Mouse (Mus musculus) CH12.LX (cell line): ENCODE results near the gene Dock3. TPM values are rescaled to one million over a fixed set of nuclear protein-coding genes. Genes with fewer than 3 reads are reported as not detected.
A peak's percentile ranks its signal among the peaks of the same experiment; 100 is the strongest.

Experiments
- DNase-seq: peaks from one replicate; pipeline ENCODE4 v3.0.0-alpha.2; 2013; ENCODE audit errors: extremely low read depth
- H3K27ac ChIP-seq: 2 replicates; pipeline ENCODE4 v1.5.1; 2012; ENCODE audit warnings: low read depth, mild to moderate bottlenecking, control low read depth, moderate library complexity; ENCODE audit not compliant: insufficient read depth
- H3K27me3 ChIP-seq: replicated peaks from 2 replicates; pipeline ENCODE3; 2012; ENCODE audit warnings: inconsistent platforms
- H3K36me3 ChIP-seq, 2 experiments: replicated peaks in 1 of 2; 2 replicates each; pipeline versions ENCODE3 to v1.6.1; 2012; ENCODE audit warnings: inconsistent platforms in 1 of 2, low read length in 1 of 2, mild to moderate bottlenecking in 1 of 2, mixed read lengths in 1 of 2, moderate library complexity in 1 of 2; ENCODE audit not compliant: control insufficient read depth in 1 of 2, insufficient read depth in 1 of 2
- H3K4me1 ChIP-seq, 2 experiments: 2 replicates each; pipeline ENCODE4 v1.6.1; 2012; ENCODE audit warnings: inconsistent platforms in 1 of 2, moderate library complexity in 1 of 2; ENCODE audit not compliant: insufficient read depth in 2 of 2, control insufficient read depth in 1 of 2
- H3K4me2 ChIP-seq: 2 replicates; pipeline ENCODE4 v1.6.1; 2012; ENCODE audit warnings: low read depth, mild to moderate bottlenecking, control low read depth; ENCODE audit not compliant: poor library complexity, insufficient read depth, severe bottlenecking
- H3K4me3 ChIP-seq, 3 experiments: fragments of 150-350 bp in 1 of 3; sonication (generic) in 1 of 3; replicated peaks in 1 of 3; 2 replicates each; pipeline versions ENCODE3 to v1.5.1; 2011 to 2012; ENCODE audit warnings: low read depth in 2 of 3, low read length in 2 of 3, mild to moderate bottlenecking in 2 of 3, moderate library complexity in 2 of 3, control low read depth in 1 of 3, improper control_type of control experiment in 1 of 3, inconsistent platforms in 1 of 3, mixed read lengths in 1 of 3; ENCODE audit not compliant: poor library complexity in 1 of 3
- H3K79me2 ChIP-seq: replicated peaks from 2 replicates; pipeline ENCODE4 v1.6.1; 2012; ENCODE audit warnings: mild to moderate bottlenecking, moderate library complexity; ENCODE audit not compliant: control insufficient read depth, poor library complexity, insufficient read depth, severe bottlenecking; ENCODE audit errors: extremely low read depth
- H3K9ac ChIP-seq: 2 replicates; pipeline ENCODE4 v1.6.1; 2012; ENCODE audit warnings: low read depth, mild to moderate bottlenecking, control low read depth, moderate library complexity; ENCODE audit not compliant: insufficient read depth
- H3K9me3 ChIP-seq: replicated peaks from 2 replicates; pipeline ENCODE3; 2012; ENCODE audit warnings: low read length, inconsistent platforms, mixed read lengths
- BHLHE40 ChIP-seq: IDR thresholded peaks from 2 replicates; pipeline ENCODE4 v1.6.1; 2011; ENCODE audit warnings: mild to moderate bottlenecking, low read depth, low read length, improper control_type of control experiment
- CHD2 ChIP-seq: IDR thresholded peaks from 2 replicates; pipeline ENCODE4 v1.6.1; 2011; ENCODE audit warnings: low read length, improper control_type of control experiment
- CTCF ChIP-seq, 2 experiments: IDR thresholded peaks in 1 of 2; conservative IDR thresholded peaks in 1 of 2; 2 replicates each; pipeline ENCODE4 v1.5.1; 2011 to 2012; ENCODE audit warnings: low read depth in 2 of 2, low read length in 2 of 2, improper control_type of control experiment in 1 of 2, inconsistent platforms in 1 of 2, mild to moderate bottlenecking in 1 of 2, moderate library complexity in 1 of 2
- ELF1 ChIP-seq: IDR thresholded peaks from 2 replicates; pipeline ENCODE4 v1.6.1; 2014; ENCODE audit warnings: low read depth, mild to moderate bottlenecking, inconsistent platforms, low read length, improper control_type of control experiment
- EP300 ChIP-seq: IDR thresholded peaks from 2 replicates; pipeline ENCODE4 v1.6.1; 2011; ENCODE audit warnings: low read length, improper control_type of control experiment
- ETS1 ChIP-seq: conservative IDR thresholded peaks from 2 replicates; pipeline ENCODE4 v1.6.1; 2012; ENCODE audit warnings: low read depth, mild to moderate bottlenecking, inconsistent platforms, low read length, improper control_type of control experiment, moderate library complexity
- GABPA ChIP-seq: IDR thresholded peaks from 2 replicates; pipeline ENCODE4 v1.6.1; 2012; ENCODE audit warnings: low read depth, low read length, improper control_type of control experiment, inconsistent platforms; ENCODE audit not compliant: insufficient replicate concordance
- HCFC1 ChIP-seq: IDR thresholded peaks from 2 replicates; pipeline ENCODE4 v1.6.1; 2012; ENCODE audit warnings: low read depth, mild to moderate bottlenecking, inconsistent platforms, low read length, improper control_type of control experiment
- JUN ChIP-seq: IDR thresholded peaks from 2 replicates; pipeline ENCODE4 v1.6.1; 2011; ENCODE audit warnings: low read depth, mild to moderate bottlenecking, low read length, improper control_type of control experiment, moderate library complexity; ENCODE audit not compliant: insufficient read depth
- MAFK ChIP-seq: IDR thresholded peaks from 2 replicates; pipeline ENCODE4 v1.6.1; 2011; ENCODE audit warnings: low read length, improper control_type of control experiment; ENCODE audit not compliant: insufficient replicate concordance
- MAX ChIP-seq: IDR thresholded peaks from 2 replicates; pipeline ENCODE4 v1.6.1; 2011; ENCODE audit warnings: low read length, improper control_type of control experiment
- MAZ ChIP-seq: IDR thresholded peaks from 2 replicates; pipeline ENCODE4 v1.6.1; 2012; ENCODE audit warnings: low read depth, mild to moderate bottlenecking, inconsistent platforms, low read length, improper control_type of control experiment, moderate library complexity
- MEF2A ChIP-seq: IDR thresholded peaks from 2 replicates; pipeline ENCODE4 v1.6.1; 2014; ENCODE audit warnings: low read depth, mild to moderate bottlenecking, inconsistent platforms, low read length, improper control_type of control experiment, borderline replicate concordance
- MXI1 ChIP-seq: IDR thresholded peaks from 2 replicates; pipeline ENCODE4 v1.6.1; 2011; ENCODE audit warnings: mild to moderate bottlenecking, low read depth, low read length, improper control_type of control experiment
- MYC ChIP-seq: IDR thresholded peaks from 2 replicates; pipeline ENCODE4 v1.6.1; 2011; ENCODE audit warnings: low read depth, mild to moderate bottlenecking, improper control_type of control experiment, low read length
- NELFE ChIP-seq: IDR thresholded peaks from 2 replicates; pipeline ENCODE4 v1.6.1; 2011; ENCODE audit warnings: low read depth, low read length, improper control_type of control experiment
- NRF1 ChIP-seq: IDR thresholded peaks from 2 replicates; pipeline ENCODE4 v1.6.1; 2014; ENCODE audit warnings: low read depth, mild to moderate bottlenecking, inconsistent platforms, low read length, improper control_type of control experiment, moderate library complexity
- RAD21 ChIP-seq: IDR thresholded peaks from 2 replicates; pipeline ENCODE4 v1.6.1; 2011; ENCODE audit warnings: low read depth, mild to moderate bottlenecking, low read length, improper control_type of control experiment, moderate library complexity
- RCOR1 ChIP-seq: conservative IDR thresholded peaks from 2 replicates; pipeline ENCODE4 v1.6.1; 2012; ENCODE audit warnings: low read depth, mild to moderate bottlenecking, inconsistent platforms, low read length, improper control_type of control experiment
- SIN3A ChIP-seq: IDR thresholded peaks from 2 replicates; pipeline ENCODE4 v1.6.1; 2012; ENCODE audit warnings: low read length, improper control_type of control experiment, inconsistent platforms
- SMC3 ChIP-seq: IDR thresholded peaks from 2 replicates; pipeline ENCODE4 v1.6.1; 2011; ENCODE audit warnings: low read depth, low read length, improper control_type of control experiment
- TBP ChIP-seq: conservative IDR thresholded peaks from 2 replicates; pipeline ENCODE4 v1.6.1; 2011; ENCODE audit warnings: low read depth, low read length, improper control_type of control experiment
- TCF12 ChIP-seq: IDR thresholded peaks from 2 replicates; pipeline ENCODE4 v1.6.1; 2014; ENCODE audit warnings: low read depth, mild to moderate bottlenecking, inconsistent platforms, low read length, improper control_type of control experiment
- ZC3H11A ChIP-seq: IDR thresholded peaks from 2 replicates; pipeline ENCODE4 v1.6.1; 2012; ENCODE audit warnings: low read depth, mild to moderate bottlenecking, inconsistent platforms, low read length, improper control_type of control experiment
- ZMIZ1 ChIP-seq: IDR thresholded peaks from 2 replicates; pipeline ENCODE4 v1.6.1; 2012; ENCODE audit warnings: low read depth, mild to moderate bottlenecking, inconsistent platforms, low read length, improper control_type of control experiment
- ZNF384 ChIP-seq: IDR thresholded peaks from 2 replicates; pipeline ENCODE4 v1.6.1; 2012; ENCODE audit warnings: low read depth, low read length, improper control_type of control experiment, inconsistent platforms
- dilution Hi-C: fragments of 300-500 bp; cut with MboI; formaldehyde crosslinking; loops from 2 replicates; pipeline ENCODE4 v1.14.3; 2020; ENCODE audit warnings: low sequenced_read_pairs; ENCODE audit not compliant: extremely low pct_unique_long_range_greater_than_20kb, extremely low pct_ligation_motif_present
- in situ Hi-C: fragments of 300-500 bp; cut with MboI; formaldehyde crosslinking; loops from 3 replicates; pipeline ENCODE4 v1.14.3; 2019; ENCODE audit warnings: low sequenced_read_pairs, low pct_ligation_motif_present, low pct_unique_long_range_greater_than_20kb, mixed read lengths
- polyA plus RNA-seq: library from polyadenylated mRNA; unstranded; fragments of >175 nt; gene quantifications from 2 replicates; pipeline ENCODE4 v1.2.1, GENCODE M21; 2012; ENCODE audit warnings: low read depth; ENCODE audit not compliant: insufficient read length
- total RNA-seq, 2 experiments: library from RNA; depleted of rRNA; stranded (reverse); fragments of 300-350 nt in 1 of 2; fragments of >200 nt in 1 of 2; gene quantifications; 2 replicates each; pipeline ENCODE4 v1.2.3; 2012 to 2014

The Dock3 gene
- total and polyA plus RNA-seq, 3 experiments: 0.30 TPM; not detected in 2

- H3K36me3 ChIP-seq: no peaks in the 10 kb centered on the region
- H3K4me1 ChIP-seq: no peaks in the 10 kb centered on the region
- H3K4me3 ChIP-seq: no peak overlapping the region
- H3K9me3 ChIP-seq: no peaks in the 10 kb centered on the region
- peak; percentile 33 for DNase-seq
- TF ChIP-seq SMC3 (peak; percentile 88), MAFK (no peak), CTCF (conservative IDR thresholded peaks at IDR 0.05 in 1 of 2, IDR thresholded peaks at IDR 0.05 in 1 of 2; ENCODE audit: low read depth in 2 of 2, low read length in 2 of 2) (peak; percentile 18 to 87; a peak in 3 of 4 replicates), RAD21 (peak; percentile 81), TBP (no peak), ZC3H11A (peak; percentile 66)
- in situ Hi-C loops: loop anchor here (5.0 to 10.0 kb wide), 2 partner anchors 41 to 109 kb away; partner anchors contain the start of gene Mapkapk3
- no peaks in the 10 kb centered on the region for H3K79me2 ChIP-seq
- H3K27me3 ChIP-seq: peaks cover 28% of the 10 kb centered on the region
- dilution Hi-C loops: no loop called here
- H3K4me2 ChIP-seq: no peak overlapping the region
- H3K9ac ChIP-seq: no peak overlapping the region
- H3K27ac ChIP-seq: no peak overlapping the region
These were observed 14.5 kb upstream of the Dock3 start for GRCm38 (mm10) chr9:107246170-107246569.

DNA sequence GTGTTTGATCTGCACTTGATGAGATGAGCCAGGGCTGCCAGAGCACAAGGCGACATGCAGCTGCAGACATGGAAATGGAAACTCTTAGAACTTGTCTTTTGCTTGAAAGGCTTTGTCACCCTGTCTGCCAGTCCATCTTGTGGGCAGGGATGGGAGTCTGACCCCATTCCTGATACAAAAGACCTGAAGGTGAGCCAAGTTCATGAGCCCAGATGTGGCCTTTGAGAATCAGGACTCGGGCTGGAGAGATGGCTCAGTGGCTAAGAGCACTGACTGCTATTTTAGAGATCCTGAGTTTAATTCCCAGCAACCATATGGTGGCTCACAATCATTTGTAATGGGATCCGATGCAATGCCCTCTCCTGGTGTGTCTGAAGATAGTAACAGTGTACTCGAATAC is 13.6 kb upstream of the Dock3 start:
- H3K4me3 ChIP-seq: no peak overlapping the region
- no peak overlapping the region for H3K9ac ChIP-seq
- H3K4me1 ChIP-seq: no peaks in the 10 kb centered on the region
- dilution Hi-C loops (no loop called here), in situ Hi-C loops (loop anchor here (5.0 to 10.0 kb wide), 2 partner anchors 42 to 109 kb away; partner anchors contain the start of gene Mapkapk3)
- H3K36me3 ChIP-seq: no peaks in the 10 kb centered on the region
- DNase-seq: no peak
- no peak overlapping the region for H3K4me2 ChIP-seq
- TF ChIP-seq CTCF (conservative IDR thresholded peaks at IDR 0.05 in 1 of 2, IDR thresholded peaks at IDR 0.05 in 1 of 2; ENCODE audit: low read depth in 2 of 2, low read length in 2 of 2) (no peak), SIN3A (no peak), HCFC1 (no peak), ZC3H11A (no peak), RAD21 (no peak), TBP (no peak), EP300 (no peak), CHD2 (no peak), JUN (no peak)
- H3K9me3 ChIP-seq: no peaks in the 10 kb centered on the region
- H3K27ac ChIP-seq: no peak overlapping the region
- H3K79me2 ChIP-seq: no peaks in the 10 kb centered on the region
- peaks cover 35% of the 10 kb centered on the region for H3K27me3 ChIP-seq

DNA sequence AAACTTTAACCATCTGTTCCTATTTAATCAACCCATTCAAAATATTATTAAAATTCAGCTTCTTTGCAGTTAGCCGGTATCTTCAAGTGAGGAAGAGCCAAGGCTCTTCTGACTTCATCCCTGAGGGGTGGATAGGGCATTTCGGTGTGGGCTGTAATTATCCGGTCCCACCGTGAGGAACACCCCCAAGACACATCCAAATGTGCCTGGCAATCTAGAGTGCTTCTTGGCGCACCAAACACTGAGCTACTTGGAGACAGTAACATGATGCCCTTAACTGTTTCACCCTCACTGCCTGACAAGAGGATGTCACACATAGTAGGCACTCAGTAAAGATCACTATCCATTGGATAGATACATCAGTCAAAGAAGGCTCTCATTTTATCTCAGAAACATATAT is 4.4 kb upstream of the Dock3 start:
- H3K4me3 ChIP-seq: no peak overlapping the region
- dilution Hi-C loops: no loop called here
- TF ChIP-seq MAZ (no peak), CTCF (conservative IDR thresholded peaks at IDR 0.05 in 1 of 2, IDR thresholded peaks at IDR 0.05 in 1 of 2; ENCODE audit: low read depth in 2 of 2, low read length in 2 of 2) (no peak), RAD21 (no peak), BHLHE40 (no peak), MEF2A (no peak), MAX (no peak), MYC (no peak), MXI1 (no peak), HCFC1 (no peak), TCF12 (no peak), ZNF384 (no peak), RCOR1 (no peak), ETS1 (no peak), ZMIZ1 (no peak), ELF1 (no peak), GABPA (no peak), NELFE (no peak), NRF1 (no peak)

More for the DNA sequence above, 4.4 kb upstream of the Dock3 start:
- Histone ChIP-seq H3K36me3 (no peaks in the 10 kb centered on the region), H3K27me3 (peaks cover 94% of the 10 kb centered on the region), H3K4me1 (no peaks in the 10 kb centered on the region), H3K9ac (no peak overlapping the region), H3K4me2 (no peak overlapping the region), H3K27ac (no peak overlapping the region), H3K79me2 (no peaks in the 10 kb centered on the region; the same call in 1 of the 2 replicates), H3K9me3 (peaks cover 2% of the 10 kb centered on the region)
- DNase-seq: no peak
- in situ Hi-C loops: no loop called here
